Mouse (Mus musculus) v-Abl transformed pro-B cells (cell line): Measurements from ENCODE around the gene Slc15a3.

Experiments
- in situ Hi-C, 2 experiments: fragments of 400-800 bp; cut with MboI; formaldehyde crosslinking; loops; one replicate each; pipeline ENCODE4 v1.15.1; 2025; ENCODE audit not compliant: unreplicated experiment in 2 of 2

The Slc15a3 gene

GRCm38 (mm10) chr19:10904927-10905727 lies 65.6 kb downstream of the Slc15a3 start:
- in situ Hi-C loops: loop anchor here in 1 of 2 experiments (5.0 kb wide), 1 partner anchor 52 kb away; no protein-coding TSS in a partner anchor

DNA sequence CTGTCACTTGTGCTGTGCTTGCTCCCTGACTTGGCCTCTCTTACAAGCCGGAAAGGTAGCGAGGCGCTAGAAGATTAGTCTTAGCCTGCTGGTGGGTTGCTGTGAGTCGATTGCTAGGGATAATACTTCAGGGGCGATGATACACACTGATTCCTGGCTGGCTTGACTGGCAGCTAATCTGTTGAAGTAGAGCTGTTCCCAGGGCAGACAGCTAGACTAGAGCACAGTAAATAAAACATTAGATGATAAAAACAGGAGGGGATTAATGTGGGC lies 66.1 kb downstream of the Slc15a3 start:
- in situ Hi-C loops: no loop called here

- in situ Hi-C loops: no loop called here
These were observed 68.4 kb downstream of the Slc15a3 start for GRCm38 (mm10) chr19:10907891-10908290.
